Mouse (Mus musculus) liver, adult 2 months (tissue): ENCODE measurements around the gene Lamtor3.

Experiments used
- CTCF ChIP-seq: fragments of 200-500 bp; IDR thresholded peaks from 2 replicates; pipeline ENCODE4 v1.5.1; 2011; ENCODE audit warnings: low read depth, low read length, control low read depth
- POLR2A ChIP-seq: fragments of 200-500 bp; IDR thresholded peaks from 2 replicates; pipeline ENCODE4 v1.6.1; 2011; ENCODE audit warnings: low read length, control low read depth; ENCODE audit not compliant: insufficient read depth; ENCODE audit errors: extremely low read depth

GRCm38 (mm10) chr3:137887961-137888360, 30.3 kb upstream of the Lamtor3 start:
- TF ChIP-seq CTCF = no peak
- no peak for TF ChIP-seq POLR2A
